Mouse (Mus musculus) erythroid progenitor cell, adult 5-6 weeks (primary cell): Measurements from ENCODE around the gene Hspa12b. TPM values are rescaled to one million over a fixed set of nuclear protein-coding genes. Genes with fewer than 3 reads are reported as not detected.
"Not testable (repeated sequence)": the region's sequence is repeated elsewhere in the genome, so short reads cannot be mapped to it uniquely, and the experiment has no call there.

Experiments used
- ATAC-seq: replicated peaks from 2 replicates; pipeline ENCODE4 v1.8.0; 2016; ENCODE audit warnings: moderate number of reproducible peaks, mild to moderate bottlenecking, moderate TSS enrichment, inconsistent platforms; ENCODE audit not compliant: poor library complexity, low FRiP score, severe bottlenecking
- total RNA-seq, 2 experiments: library from RNA; stranded (forward) in 1 of 2; stranded (reverse) in 1 of 2; fragments of 150-400 nt in 1 of 2; fragments of 186-747, 209-891 nt in 1 of 2; gene quantifications; 2 replicates each; pipeline versions ENCODE4 v1.2.3 to v1.2.4; 2015 to 2017; ENCODE audit warnings: low replicate concordance in 2 of 2

Gene Hspa12b
- total RNA-seq (2015; ENCODE audit: low replicate concordance) (not detected in 2 replicates), total RNA-seq (2017; ENCODE audit: low replicate concordance) (not detected in 2 replicates)

- ATAC-seq, result no peak
Measured at GRCm38 (mm10) chr2:131127161-131127730, at the start of gene Hspa12b. Hspa12b (plus strand) TSS chr2:131127280.

- no peak for ATAC-seq
Measured at GRCm38 (mm10) chr2:131080507-131080906, 46.6 kb upstream of the Hspa12b start.

GRCm38 (mm10) chr2:131084206-131084605 is 42.9 kb upstream of the Hspa12b start:
- ATAC-seq, result no peak

- no peak for ATAC-seq
Measured at GRCm38 (mm10) chr2:131086667-131087390, 40.3 kb upstream of the Hspa12b start, which contains the start of gene Siglec1. Siglec1 (minus strand) TSS chr2:131086765.

GRCm38 (mm10) chr2:131088581-131088980 is 38.5 kb upstream of the Hspa12b start:
- ATAC-seq, result no peak

GRCm38 (mm10) chr2:131089634-131090033 is 37.4 kb upstream of the Hspa12b start:
- no peak for ATAC-seq

GRCm38 (mm10) chr2:131090852-131091251 is 36.2 kb upstream of the Hspa12b start:
- no peak for ATAC-seq

- no peak for ATAC-seq
Measured at GRCm38 (mm10) chr2:131093577-131093976, 33.5 kb upstream of the Hspa12b start.

GRCm38 (mm10) chr2:131094823-131095222 is 32.3 kb upstream of the Hspa12b start:
- ATAC-seq, result peak; percentile 76

GRCm38 (mm10) chr2:131096101-131096795 is 30.8 kb upstream of the Hspa12b start:
- peak; percentile 77 for ATAC-seq

- ATAC-seq, result no peak
Measured at GRCm38 (mm10) chr2:131097087-131097486, 30.0 kb upstream of the Hspa12b start.

- ATAC-seq, result no peak
Measured at GRCm38 (mm10) chr2:131101530-131101929, 25.6 kb upstream of the Hspa12b start.

GRCm38 (mm10) chr2:131104021-131104420 is 23.1 kb upstream of the Hspa12b start:
- no peak for ATAC-seq

GRCm38 (mm10) chr2:131105061-131105460 is 22.0 kb upstream of the Hspa12b start:
- not testable (repeated sequence) for ATAC-seq

GRCm38 (mm10) chr2:131105989-131106388 is 21.1 kb upstream of the Hspa12b start:
- no peak for ATAC-seq

- no peak for ATAC-seq
Measured at GRCm38 (mm10) chr2:131118968-131119574, 8.0 kb upstream of the Hspa12b start.

- no peak for ATAC-seq
Measured at GRCm38 (mm10) chr2:131124166-131124565, 2.9 kb upstream of the Hspa12b start.

- ATAC-seq, result no peak
Measured at GRCm38 (mm10) chr2:131125157-131125963, 1.7 kb upstream of the Hspa12b start.

GRCm38 (mm10) chr2:131125964-131126815 is 890 bp upstream of the Hspa12b start:
- no peak for ATAC-seq
